ENCODE assay signal across 16 mouse cellular contexts in the genomic region with DNA sequence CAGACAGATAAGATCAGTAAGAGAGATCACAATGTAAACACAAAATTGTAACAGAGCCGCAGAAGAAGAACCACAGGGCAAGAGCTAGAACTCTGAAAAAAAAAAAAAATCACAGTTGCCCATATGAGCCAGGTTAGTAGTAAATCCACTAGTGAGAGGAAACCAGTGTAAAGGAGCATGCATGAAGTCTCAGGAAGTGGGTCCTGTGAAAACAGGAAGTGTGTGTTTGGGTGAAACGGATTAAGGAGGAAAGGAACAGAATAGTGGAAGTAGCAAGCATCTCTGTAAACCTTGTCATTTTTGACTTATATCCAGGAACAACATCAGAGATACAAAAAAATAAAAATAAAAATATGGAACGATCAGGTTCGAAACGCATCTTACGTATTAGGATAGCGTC.
A peak's percentile ranks its signal among the peaks of the same experiment; 100 is the strongest.
DNase-seq lines count a peak whose midpoint lies in the region; ATAC-seq lines count a peak whose summit lies in the region.
"Had no signal": no experiment of that assay in that cellular context is flagged by ENCODE, and none has a peak within 500 bp of the region (broad histone marks: within the 10 kb centered on the region; RNA-seq: fewer than 3 reads in every experiment).

No protein-coding gene starts in this region.

- no peak for DNase-seq in thymus, postnatal 10 days (ENCODE audit: low spot score in 2 of 2)
- no peak for DNase-seq in gastrocnemius, postnatal 14 days
- DNase-seq: adrenal gland, adult 8-10 months; adrenal gland, postnatal 14 days; adrenal gland, postnatal 36 days; cerebellum, adult 11-12 months; cerebellum, adult 2 months; cerebellum, adult 9-10 months; cerebellum, postnatal 10 days; cerebellum, postnatal 25 days; embryo, embryonic 11 days had no signal

- ATAC-seq in granulocyte monocyte progenitor cell, adult 5-6 weeks (replicated peaks; ENCODE audit: poor library complexity, severe bottlenecking), result peak; percentile 92
- peak; percentile 81 for ATAC-seq in megakaryocyte, adult 5-6 weeks (ENCODE audit: poor library complexity, severe bottlenecking)
- no peak for ATAC-seq in activated CD4-positive, CD25-positive, alpha-beta regulatory T cell, adult 4 months
- ATAC-seq: forebrain, embryonic 14.5 days; forebrain, embryonic 16.5 days had no signal

- intact Hi-C loops in gastrocnemius, postnatal 14 days (cut with DNase I; ENCODE audit: low total_unique reads), result no loop called here
